Mouse (Mus musculus): ENCODE measurements around the gene Paqr5.

The Paqr5 gene

GRCm38 (mm10) chr9:62040008-62040608 lies 13.5 kb upstream of the Paqr5 start:
- Histone ChIP-seq H3K4me3 (replicated peaks; ENCODE audit: low read length) (no peak overlapping the region), H3K4me1 (replicated peaks; ENCODE audit: low read depth, low read length) (peaks cover 13% of the 10 kb centered on the region), H3K27me3 (ENCODE audit: insufficient read depth, low read length) (peaks cover 4% of the 10 kb centered on the region), H3K9me3 (ENCODE audit: low read length) (no peaks in the 10 kb centered on the region), H3K36me3 (ENCODE audit: insufficient read depth, low read length) (no peaks in the 10 kb centered on the region)
- TF ChIP-seq CTCF (conservative IDR thresholded peaks at IDR 0.05; ENCODE audit: low read length) (peak; percentile 79), NANOG (IDR thresholded peaks at IDR 0.05; ENCODE audit: borderline replicate concordance, low read length) (no peak)

- no peaks in the 10 kb centered on the region for H3K36me3 ChIP-seq (ENCODE audit: insufficient read depth, low read length)
- peaks cover 16% of the 10 kb centered on the region for H3K4me1 ChIP-seq (replicated peaks; ENCODE audit: low read depth, low read length)
- peaks cover 7% of the 10 kb centered on the region for H3K27me3 ChIP-seq (ENCODE audit: insufficient read depth, low read length)
- H3K9me3 ChIP-seq (ENCODE audit: low read length): peaks cover 11% of the 10 kb centered on the region
- H3K4me3 ChIP-seq (replicated peaks; ENCODE audit: low read length): no peak overlapping the region
- TF ChIP-seq NANOG (IDR thresholded peaks at IDR 0.05; ENCODE audit: borderline replicate concordance, low read length) (no peak), POU5F1 (IDR thresholded peaks at IDR 0.05; ENCODE audit: borderline replicate concordance, low read length) (no peak), CTCF (conservative IDR thresholded peaks at IDR 0.05; ENCODE audit: low read length) (no peak)
Observed at GRCm38 (mm10) chr9:62035806-62036205, 9.2 kb upstream of the Paqr5 start.

- no peaks in the 10 kb centered on the region for H3K36me3 ChIP-seq (ENCODE audit: insufficient read depth, low read length)
- peaks cover 15% of the 10 kb centered on the region for H3K4me1 ChIP-seq (replicated peaks; ENCODE audit: low read depth, low read length)
- TF ChIP-seq POU5F1 (IDR thresholded peaks at IDR 0.05; ENCODE audit: borderline replicate concordance, low read length) (no peak), CTCF (conservative IDR thresholded peaks at IDR 0.05; ENCODE audit: low read length) (no peak), NANOG (IDR thresholded peaks at IDR 0.05; ENCODE audit: borderline replicate concordance, low read length) (no peak)
- H3K9me3 ChIP-seq (ENCODE audit: low read length): peaks cover 11% of the 10 kb centered on the region
- peaks cover 21% of the 10 kb centered on the region for H3K27me3 ChIP-seq (ENCODE audit: insufficient read depth, low read length)
- H3K4me3 ChIP-seq (replicated peaks; ENCODE audit: low read length): no peak overlapping the region
Observed at GRCm38 (mm10) chr9:62032206-62032605, 5.5 kb upstream of the Paqr5 start.

DNA sequence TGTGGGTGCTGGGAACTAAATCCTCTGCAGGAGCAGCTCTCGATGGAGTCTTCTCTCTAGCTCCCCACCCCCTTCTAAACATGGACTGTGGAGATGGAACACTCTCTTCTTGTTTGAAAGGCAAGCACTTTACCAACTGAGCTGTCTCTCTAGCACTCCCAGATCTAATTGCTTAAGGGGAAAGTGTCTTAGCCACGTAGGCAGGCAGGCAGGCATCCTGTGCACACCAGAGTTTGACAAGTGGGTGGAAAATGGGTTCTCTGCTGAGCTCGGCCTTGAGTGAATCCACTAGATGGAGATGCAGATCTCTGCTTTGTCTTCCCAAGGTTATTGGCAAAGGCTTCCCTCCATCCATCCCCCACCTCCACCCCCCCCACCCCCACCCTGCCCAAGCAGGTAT lies 1.4 kb upstream of the Paqr5 start:
- Histone ChIP-seq H3K36me3 (ENCODE audit: insufficient read depth, low read length) (no peaks in the 10 kb centered on the region), H3K27me3 (ENCODE audit: insufficient read depth, low read length) (peaks cover 49% of the 10 kb centered on the region), H3K4me1 (replicated peaks; ENCODE audit: low read depth, low read length) (peaks cover 18% of the 10 kb centered on the region), H3K4me3 (replicated peaks; ENCODE audit: low read length) (no peak overlapping the region), H3K9me3 (ENCODE audit: low read length) (peaks cover 4% of the 10 kb centered on the region)
- TF ChIP-seq CTCF (conservative IDR thresholded peaks at IDR 0.05; ENCODE audit: low read length) (no peak), POU5F1 (IDR thresholded peaks at IDR 0.05; ENCODE audit: borderline replicate concordance, low read length) (no peak), NANOG (IDR thresholded peaks at IDR 0.05; ENCODE audit: borderline replicate concordance, low read length) (no peak)

GRCm38 (mm10) chr9:62025056-62025455 lies 1.6 kb downstream of the Paqr5 start:
- Histone ChIP-seq H3K27me3 (ENCODE audit: insufficient read depth, low read length) (peaks cover 51% of the 10 kb centered on the region), H3K4me1 (replicated peaks; ENCODE audit: low read depth, low read length) (peaks cover 11% of the 10 kb centered on the region), H3K9me3 (ENCODE audit: low read length) (no peaks in the 10 kb centered on the region), H3K4me3 (replicated peaks; ENCODE audit: low read length) (no peak overlapping the region), H3K36me3 (ENCODE audit: insufficient read depth, low read length) (no peaks in the 10 kb centered on the region)
- TF ChIP-seq POU5F1 (IDR thresholded peaks at IDR 0.05; ENCODE audit: borderline replicate concordance, low read length) (no peak), NANOG (IDR thresholded peaks at IDR 0.05; ENCODE audit: borderline replicate concordance, low read length) (no peak), CTCF (conservative IDR thresholded peaks at IDR 0.05; ENCODE audit: low read length) (no peak)

- no peaks in the 10 kb centered on the region for H3K9me3 ChIP-seq (ENCODE audit: low read length)
- TF ChIP-seq CTCF (conservative IDR thresholded peaks at IDR 0.05; ENCODE audit: low read length): no peak
- no peak for TF ChIP-seq POU5F1 (IDR thresholded peaks at IDR 0.05; ENCODE audit: borderline replicate concordance, low read length)
- peaks cover 11% of the 10 kb centered on the region for H3K4me1 ChIP-seq (replicated peaks; ENCODE audit: low read depth, low read length)
- H3K27me3 ChIP-seq (ENCODE audit: insufficient read depth, low read length): peaks cover 44% of the 10 kb centered on the region
- no peaks in the 10 kb centered on the region for H3K36me3 ChIP-seq (ENCODE audit: insufficient read depth, low read length)
- no peak overlapping the region for H3K4me3 ChIP-seq (replicated peaks; ENCODE audit: low read length)
Observed at GRCm38 (mm10) chr9:62023879-62024278, 2.8 kb downstream of the Paqr5 start.

GRCm38 (mm10) chr9:62022961-62023680 lies 3.5 kb downstream of the Paqr5 start:
- Histone ChIP-seq H3K27me3 (ENCODE audit: insufficient read depth, low read length) (peaks cover 38% of the 10 kb centered on the region), H3K4me1 (replicated peaks; ENCODE audit: low read depth, low read length) (peaks cover 11% of the 10 kb centered on the region), H3K36me3 (ENCODE audit: insufficient read depth, low read length) (no peaks in the 10 kb centered on the region), H3K9me3 (ENCODE audit: low read length) (no peaks in the 10 kb centered on the region), H3K4me3 (replicated peaks; ENCODE audit: low read length) (no peak overlapping the region)
- TF ChIP-seq POU5F1 (IDR thresholded peaks at IDR 0.05; ENCODE audit: borderline replicate concordance, low read length): no peak
- TF ChIP-seq NANOG (IDR thresholded peaks at IDR 0.05; ENCODE audit: borderline replicate concordance, low read length): no peak
- TF ChIP-seq CTCF (conservative IDR thresholded peaks at IDR 0.05; ENCODE audit: low read length): no peak

DNA sequence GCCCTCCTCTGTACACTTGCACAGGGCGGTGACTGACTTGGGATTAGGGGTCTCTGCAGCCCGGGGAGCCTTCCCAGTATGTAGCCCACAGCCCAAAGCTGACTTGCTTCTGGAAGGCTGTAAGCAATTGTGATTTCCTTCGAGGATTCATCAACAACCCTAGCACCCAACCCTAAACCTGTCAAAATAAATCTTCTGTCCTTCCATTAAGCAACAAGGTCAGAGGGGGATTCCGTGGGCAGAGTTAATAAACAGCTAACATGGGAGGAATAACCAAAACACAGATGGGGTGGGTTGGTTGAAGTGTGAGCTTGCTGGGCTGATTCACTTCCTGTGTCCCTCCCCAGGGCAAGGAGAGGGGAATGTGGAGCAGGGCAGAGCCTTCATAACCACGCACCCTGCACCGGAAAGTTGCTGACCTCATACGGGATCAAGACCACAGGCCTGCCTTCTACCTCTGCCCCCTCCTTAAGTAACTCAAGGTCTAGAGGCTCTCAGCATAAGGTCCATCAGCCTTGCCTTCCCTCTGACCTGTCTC lies 5.0 kb downstream of the Paqr5 start:
- no peaks in the 10 kb centered on the region for H3K36me3 ChIP-seq (ENCODE audit: insufficient read depth, low read length)
- H3K4me3 ChIP-seq (replicated peaks; ENCODE audit: low read length): no peak overlapping the region
- H3K27me3 ChIP-seq (ENCODE audit: insufficient read depth, low read length): peaks cover 27% of the 10 kb centered on the region
- TF ChIP-seq POU5F1 (IDR thresholded peaks at IDR 0.05; ENCODE audit: borderline replicate concordance, low read length) (no peak), NANOG (IDR thresholded peaks at IDR 0.05; ENCODE audit: borderline replicate concordance, low read length) (no peak), CTCF (conservative IDR thresholded peaks at IDR 0.05; ENCODE audit: low read length) (no peak)
- H3K4me1 ChIP-seq (replicated peaks; ENCODE audit: low read depth, low read length): peaks cover 4% of the 10 kb centered on the region; the same call in 1 of the 2 replicates
- H3K9me3 ChIP-seq (ENCODE audit: low read length): no peaks in the 10 kb centered on the region
